9 mouse cellular contexts compared by ENCODE assay signal in genomic region chr1:191153052-191153451, GRCm38 (mm10). TPM values are rescaled to one million over a fixed set of nuclear protein-coding genes. Genes with fewer than 3 reads are reported as not detected.
DNase-seq lines count a peak whose midpoint lies in the region; ATAC-seq and TF ChIP-seq lines count a peak whose summit lies in the region.
"Had no signal": no experiment of that assay in that cellular context is flagged by ENCODE, and none has a peak within 500 bp of the region (broad histone marks: within the 10 kb centered on the region; RNA-seq: fewer than 3 reads in every experiment).

No protein-coding gene starts in this region.

- H3K36me3 ChIP-seq in hindbrain, embryonic 10.5 days = no peaks in the 10 kb centered on the region
- H3K36me3 ChIP-seq in hindbrain, embryonic 13.5 days = no peaks in the 10 kb centered on the region
- H3K36me3 ChIP-seq in kidney, embryonic 14.5 days (ENCODE audit: control insufficient read depth, insufficient read depth, low read length) = no peaks in the 10 kb centered on the region
- H3K36me3 ChIP-seq in lung, embryonic 16.5 days (ENCODE audit: control insufficient read depth, insufficient read depth, low read length) = no peaks in the 10 kb centered on the region
- no peaks in the 10 kb centered on the region for H3K36me3 ChIP-seq in spleen, adult 2 months (ENCODE audit: control insufficient read depth, insufficient read depth, low read length)
- H3K36me3 ChIP-seq: limb, embryonic 13.5 days had no signal

- peak; percentile 36 for DNase-seq in hindbrain, embryonic 10.5 days (ENCODE audit: low spot score)
- DNase-seq in CD8-positive naive resting alpha-beta T cell, adult 2 months (ENCODE audit: low read depth in 2 of 2, low spot score in 2 of 2) = peak; percentile 16 to 34
- DNase-seq in gastrocnemius, postnatal 10 days = peak; percentile 33
- peak; percentile 9 to 43 for DNase-seq in spleen, adult 2 months (ENCODE audit: low read depth in 1 of 2, low spot score in 2 of 2)

- no peak for ATAC-seq in hindbrain, embryonic 13.5 days (ENCODE audit: low FRiP score)
- peak; percentile 61; the same call in 1 of the 2 replicates for ATAC-seq in cerebellum, adult (ENCODE audit: insufficient number of reproducible peaks, low FRiP score, low TSS enrichment)
- ATAC-seq in kidney, embryonic 14.5 days (ENCODE audit: low FRiP score, low TSS enrichment) = 0 out of 2 replicates have a peak, but pooled peaks have one; percentile 55
- 0 out of 2 replicates have a peak, but pooled peaks have one; percentile 47 for ATAC-seq in lung, embryonic 16.5 days (ENCODE audit: low read depth)

- no peak for TF ChIP-seq POLR2A in spleen, adult 2 months (IDR thresholded peaks at IDR 0.05; ENCODE audit: low read depth, low read length)

- no peak overlapping the region for H3K4me2 ChIP-seq in hindbrain, embryonic 13.5 days
- no peak overlapping the region for H3K4me2 ChIP-seq in kidney, embryonic 14.5 days (replicated peaks; ENCODE audit: low read depth, low read length)
- no peak overlapping the region for H3K4me2 ChIP-seq in lung, embryonic 16.5 days (ENCODE audit: low read depth, low read length)
- H3K4me2 ChIP-seq: limb, embryonic 13.5 days had no signal

- TF ChIP-seq CTCF in spleen, adult 2 months (IDR thresholded peaks at IDR 0.05; ENCODE audit: extremely low read depth, insufficient read depth, insufficient read length, insufficient replicate concordance) = peak; percentile 57; the same call in 1 of the 2 replicates

- no peak overlapping the region for H3K4me3 ChIP-seq in hindbrain, embryonic 10.5 days
- H3K4me3 ChIP-seq in hindbrain, embryonic 13.5 days = no peak overlapping the region
- H3K4me3 ChIP-seq in kidney, embryonic 14.5 days (ENCODE audit: low read length) = no peak overlapping the region
- no peak overlapping the region for H3K4me3 ChIP-seq in lung, embryonic 16.5 days (ENCODE audit: low read length)
- no peak overlapping the region for H3K4me3 ChIP-seq in spleen, adult 2 months (ENCODE audit: extremely low read depth, insufficient read depth, insufficient read length)
- H3K4me3 ChIP-seq: limb, embryonic 13.5 days had no signal

- no peak overlapping the region for H3K9ac ChIP-seq in hindbrain, embryonic 13.5 days
- H3K9ac ChIP-seq in kidney, embryonic 14.5 days (ENCODE audit: low read depth, low read length) = no peak overlapping the region
- no peak overlapping the region for H3K9ac ChIP-seq in lung, embryonic 16.5 days (ENCODE audit: low read length)
- H3K9ac ChIP-seq: limb, embryonic 13.5 days had no signal

- H3K27me3 ChIP-seq in hindbrain, embryonic 10.5 days (ENCODE audit: insufficient read depth, poor library complexity, severe bottlenecking) = no peaks in the 10 kb centered on the region
- no peaks in the 10 kb centered on the region for H3K27me3 ChIP-seq in hindbrain, embryonic 13.5 days
- H3K27me3 ChIP-seq in kidney, embryonic 14.5 days (ENCODE audit: control insufficient read depth, insufficient read depth, low read length) = no peaks in the 10 kb centered on the region
- no peaks in the 10 kb centered on the region for H3K27me3 ChIP-seq in lung, embryonic 16.5 days (ENCODE audit: control insufficient read depth, insufficient read depth, low read depth, low read length)
- no peaks in the 10 kb centered on the region for H3K27me3 ChIP-seq in spleen, adult 2 months (ENCODE audit: control insufficient read depth, insufficient read depth, low read length)
- H3K27me3 ChIP-seq: limb, embryonic 13.5 days had no signal

- no peak overlapping the region for H3K27ac ChIP-seq in hindbrain, embryonic 10.5 days
- H3K27ac ChIP-seq in hindbrain, embryonic 13.5 days = no peak overlapping the region
- H3K27ac ChIP-seq in kidney, embryonic 14.5 days (ENCODE audit: low read depth, low read length) = no peak overlapping the region
- H3K27ac ChIP-seq in lung, embryonic 16.5 days (ENCODE audit: low read length) = no peak overlapping the region
- no peak overlapping the region for H3K27ac ChIP-seq in spleen, adult 2 months (ENCODE audit: insufficient read depth, low read length)
- H3K27ac ChIP-seq: limb, embryonic 13.5 days had no signal

- WGBS in hindbrain, embryonic 10.5 days = 26% methylated on average over 4 of the region's 4 CpGs
- WGBS in hindbrain, embryonic 13.5 days = 19% methylated on average over 4 of the region's 4 CpGs
- 18% methylated on average over 4 of the region's 4 CpGs for WGBS in kidney, embryonic 14.5 days
- WGBS in lung, embryonic 16.5 days = 22% methylated on average over 4 of the region's 4 CpGs
- WGBS in spleen, adult 2 months = 23% methylated on average over 4 of the region's 4 CpGs

- peaks cover 21% of the 10 kb centered on the region for H3K9me3 ChIP-seq in hindbrain, embryonic 10.5 days
- peaks cover 8% of the 10 kb centered on the region; the same call in 1 of the 2 replicates for H3K9me3 ChIP-seq in hindbrain, embryonic 13.5 days
- peaks cover 13% of the 10 kb centered on the region; the same call in 1 of the 2 replicates for H3K9me3 ChIP-seq in kidney, embryonic 14.5 days (ENCODE audit: control insufficient read depth, low read length)
- peaks cover 7% of the 10 kb centered on the region for H3K9me3 ChIP-seq in lung, embryonic 16.5 days (ENCODE audit: control insufficient read depth, low read length)

- H3K4me1 ChIP-seq in hindbrain, embryonic 10.5 days (replicated peaks) = peaks cover 9% of the 10 kb centered on the region; the same call in 1 of the 2 replicates
- no peaks in the 10 kb centered on the region for H3K4me1 ChIP-seq in hindbrain, embryonic 13.5 days (replicated peaks)
- peaks cover 8% of the 10 kb centered on the region for H3K4me1 ChIP-seq in kidney, embryonic 14.5 days (ENCODE audit: control insufficient read depth, insufficient read depth, low read length)
- peaks cover 6% of the 10 kb centered on the region; the same call in 1 of the 2 replicates for H3K4me1 ChIP-seq in lung, embryonic 16.5 days (replicated peaks; ENCODE audit: control insufficient read depth, insufficient read depth, low read length)
- no peaks in the 10 kb centered on the region for H3K4me1 ChIP-seq in spleen, adult 2 months (ENCODE audit: control insufficient read depth, insufficient read depth, insufficient read length)

RNA-seq across cellular contexts. Expression of gene Fam71a, which starts 11.6 kb away (rescaled TPM):
- polyA plus RNA-seq in hindbrain, embryonic 10.5 days (2016; fragmentation: Nextera tagmentation; extraction: Ambion mirVana) = not detected in 2 replicates
- polyA plus RNA-seq in hindbrain, embryonic 13.5 days (2015; fragmentation: Nextera tagmentation; extraction: Ambion mirVana) = not detected in 2 replicates
- not detected for total RNA-seq in gastrocnemius, postnatal 10 days (2021)
- polyA plus RNA-seq in kidney, embryonic 14.5 days (2014; fragmentation: Nextera tagmentation; extraction: Ambion mirVana) = not detected in 2 replicates
- not detected in 2 replicates for polyA plus RNA-seq in lung, embryonic 16.5 days (2015; fragmentation: Nextera tagmentation; extraction: Ambion mirVana)
- not detected in 2 replicates for polyA plus RNA-seq in spleen, adult 2 months (2012; rRNA removed)
- polyA plus RNA-seq: limb, embryonic 13.5 days had no signal

RNA-seq across cellular contexts. Expression of gene Batf3, which starts 55.4 kb away (rescaled TPM):
- polyA plus RNA-seq in hindbrain, embryonic 10.5 days (2016; fragmentation: Nextera tagmentation; extraction: Ambion mirVana) = 4.8 and 5.2 TPM in 2 replicates
- polyA plus RNA-seq in hindbrain, embryonic 13.5 days (2015; fragmentation: Nextera tagmentation; extraction: Ambion mirVana) = 1.4 and 2.5 TPM in 2 replicates
- total RNA-seq in gastrocnemius, postnatal 10 days (2021) = under 1 TPM; 0.52 to 0.56 TPM
- polyA plus RNA-seq in kidney, embryonic 14.5 days (2014; fragmentation: Nextera tagmentation; extraction: Ambion mirVana) = 12.4 and 18.0 TPM in 2 replicates
- polyA plus RNA-seq in lung, embryonic 16.5 days (2015; fragmentation: Nextera tagmentation; extraction: Ambion mirVana) = 5.2 and 6.4 TPM in 2 replicates
- polyA plus RNA-seq in spleen, adult 2 months (2012; rRNA removed) = 22.7 and 30.7 TPM in 2 replicates
